Mouse (Mus musculus): ENCODE measurements around the gene Enho. TPM values are rescaled to one million over a fixed set of nuclear protein-coding genes. Genes with fewer than 3 reads are reported as not detected.
A peak's percentile ranks its signal among the peaks of the same experiment; 100 is the strongest.

Enho gene
- polyA plus RNA-seq, 1 experiment from 2014 or later: 10.8 TPM

DNA sequence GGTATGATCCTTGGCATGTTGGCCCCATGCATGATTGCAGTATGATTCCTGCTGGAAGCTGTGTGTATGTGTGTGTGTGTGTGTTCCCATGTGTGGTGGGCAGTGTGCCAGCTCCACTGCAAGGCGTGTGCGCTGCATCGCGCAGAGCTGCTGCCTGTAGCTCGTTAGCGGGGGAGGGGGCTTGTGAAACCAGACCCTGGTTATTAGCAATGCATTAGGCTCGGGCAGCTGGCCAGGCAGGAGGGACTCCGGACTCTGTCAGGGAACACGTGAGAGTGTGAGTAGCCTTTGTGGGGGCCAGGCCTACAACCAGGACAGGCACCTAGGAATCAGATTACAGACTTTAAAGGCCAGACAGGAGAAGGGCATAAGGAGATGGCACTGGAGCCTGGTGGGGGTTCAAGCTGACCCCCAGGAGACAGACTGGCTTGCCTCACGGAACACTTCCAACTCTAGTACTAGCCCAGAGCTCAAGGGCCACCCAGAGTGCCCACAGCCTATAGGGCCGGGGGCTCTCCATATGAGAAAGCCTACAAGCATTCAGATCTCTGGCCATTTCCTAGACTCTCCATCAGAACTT is 20.8 kb upstream of the Enho start:
- Histone ChIP-seq H3K9ac (no peak overlapping the region), H3K4me2 (replicated peaks) (no peak overlapping the region), H3K27me3 (replicated peaks) (peaks cover 8% of the 10 kb centered on the region), H3K4me3 (replicated peaks) (no peak overlapping the region), H3K9me3 (no peaks in the 10 kb centered on the region), H3K36me3 (no peaks in the 10 kb centered on the region), H3K27ac (no peak overlapping the region), H3K4me1 (replicated peaks) (peaks cover 36% of the 10 kb centered on the region)
- no peak for ATAC-seq
- WGBS: 34% methylated on average over 11 of the region's 11 CpGs

DNA sequence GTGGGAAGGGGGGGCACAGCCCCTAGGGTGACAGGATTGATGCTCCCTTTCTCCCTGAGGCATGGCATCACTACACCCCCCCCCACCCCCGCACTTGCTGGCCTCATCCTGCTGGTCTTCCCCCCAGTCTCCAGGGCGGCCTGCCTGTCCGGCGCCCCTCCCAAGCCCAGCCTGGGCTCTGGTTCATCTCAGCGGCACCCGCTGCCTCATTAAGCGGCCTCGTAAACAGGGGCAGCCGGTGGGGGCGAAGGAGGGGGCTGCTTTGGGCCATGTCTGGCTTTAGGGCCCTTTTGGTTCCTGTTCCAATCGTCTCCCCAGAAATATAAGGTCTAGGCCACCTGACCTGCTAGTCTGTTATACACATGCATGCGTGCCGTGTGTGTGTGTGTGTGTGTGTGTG is 19.4 kb upstream of the Enho start:
- no peaks in the 10 kb centered on the region for H3K9me3 ChIP-seq

DNA sequence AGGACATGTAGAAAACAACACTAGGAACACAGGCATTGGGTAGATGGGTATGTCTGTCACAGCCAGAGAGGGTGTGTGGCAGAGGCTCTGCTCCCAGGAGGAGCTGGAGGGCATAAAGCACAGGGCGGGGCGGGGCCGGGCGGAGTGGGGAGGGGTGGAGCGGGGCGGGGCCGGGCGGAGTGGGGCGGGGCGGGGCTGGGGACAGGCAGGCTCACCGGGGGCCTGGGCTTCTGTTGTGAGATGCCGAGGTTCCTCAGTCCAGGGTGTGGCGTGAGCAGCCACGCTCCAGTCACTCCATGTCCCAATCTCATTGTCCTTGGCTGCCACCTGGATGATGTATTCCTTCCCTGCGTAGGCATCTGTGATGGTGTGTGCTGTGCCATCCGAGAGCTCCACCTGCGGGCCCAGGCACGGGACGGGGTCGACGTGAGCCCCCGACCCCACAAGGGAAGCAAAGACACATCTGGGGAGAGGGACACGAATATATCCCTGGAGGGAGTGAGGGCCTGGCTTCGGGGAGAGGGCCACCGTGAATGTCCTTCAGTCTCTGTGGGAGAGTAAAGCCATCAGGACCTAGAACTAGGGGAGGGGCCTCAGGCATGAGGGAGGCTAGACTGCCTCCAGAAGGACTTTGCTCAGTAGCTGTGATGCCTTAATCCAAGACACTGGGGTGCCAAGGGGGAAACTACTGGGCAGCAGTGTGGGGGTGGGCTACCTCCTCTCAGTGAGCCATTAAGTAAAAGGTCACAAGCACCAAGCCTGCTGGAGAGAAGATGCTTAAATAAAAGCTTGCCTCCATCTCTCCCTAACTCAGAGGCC is 18.7 kb upstream of the Enho start:
- 15% methylated on average over 21 of the region's 25 CpGs for WGBS
- Histone ChIP-seq H3K27me3 (replicated peaks) (peaks cover 8% of the 10 kb centered on the region), H3K9me3 (no peaks in the 10 kb centered on the region), H3K9ac (no peak overlapping the region), H3K4me3 (replicated peaks) (no peak overlapping the region), H3K27ac (no peak overlapping the region), H3K36me3 (no peaks in the 10 kb centered on the region), H3K4me2 (replicated peaks) (peak overlapping the region; percentile 44), H3K4me1 (replicated peaks) (peaks cover 20% of the 10 kb centered on the region)
- peak; percentile 80 for ATAC-seq

More for the DNA sequence above, 19.4 kb upstream of the Enho start:
- H3K36me3 ChIP-seq: no peaks in the 10 kb centered on the region
- H3K4me3 ChIP-seq (replicated peaks): no peak overlapping the region
- H3K27me3 ChIP-seq (replicated peaks): peaks cover 8% of the 10 kb centered on the region
- H3K4me2 ChIP-seq (replicated peaks): no peak overlapping the region
- no peak for ATAC-seq
- no peak overlapping the region for H3K9ac ChIP-seq
- peaks cover 27% of the 10 kb centered on the region for H3K4me1 ChIP-seq (replicated peaks)
- WGBS: 51% methylated on average over 13 of the region's 13 CpGs
- H3K27ac ChIP-seq: no peak overlapping the region

DNA sequence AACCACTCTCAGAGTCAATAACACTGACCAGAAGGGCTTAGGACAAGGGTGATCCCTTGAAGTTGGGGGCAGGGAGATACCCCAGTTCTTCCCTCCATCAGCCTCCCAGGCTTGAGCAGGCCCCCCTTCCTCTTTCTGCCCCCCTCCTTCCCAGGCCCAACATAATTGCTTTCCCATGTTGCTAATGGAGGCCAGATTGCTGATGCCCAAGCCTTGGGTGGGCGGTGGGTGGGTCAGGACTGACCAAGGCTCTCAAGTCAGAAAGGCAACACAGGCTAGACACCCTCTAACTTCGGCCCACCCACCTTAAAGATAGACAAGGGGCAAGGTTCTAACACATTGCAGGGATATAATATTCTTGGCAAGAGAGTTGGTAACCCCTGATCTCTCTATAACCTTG is 15.4 kb upstream of the Enho start:
- 90% methylated on average over 2 of the region's 2 CpGs for WGBS
- Histone ChIP-seq H3K9me3 (no peaks in the 10 kb centered on the region), H3K4me3 (replicated peaks) (no peak overlapping the region), H3K27ac (no peak overlapping the region), H3K27me3 (replicated peaks) (peaks cover 8% of the 10 kb centered on the region), H3K4me1 (replicated peaks) (peaks cover 15% of the 10 kb centered on the region), H3K4me2 (replicated peaks) (no peak overlapping the region), H3K9ac (no peak overlapping the region), H3K36me3 (no peaks in the 10 kb centered on the region)
- no peak for ATAC-seq

DNA sequence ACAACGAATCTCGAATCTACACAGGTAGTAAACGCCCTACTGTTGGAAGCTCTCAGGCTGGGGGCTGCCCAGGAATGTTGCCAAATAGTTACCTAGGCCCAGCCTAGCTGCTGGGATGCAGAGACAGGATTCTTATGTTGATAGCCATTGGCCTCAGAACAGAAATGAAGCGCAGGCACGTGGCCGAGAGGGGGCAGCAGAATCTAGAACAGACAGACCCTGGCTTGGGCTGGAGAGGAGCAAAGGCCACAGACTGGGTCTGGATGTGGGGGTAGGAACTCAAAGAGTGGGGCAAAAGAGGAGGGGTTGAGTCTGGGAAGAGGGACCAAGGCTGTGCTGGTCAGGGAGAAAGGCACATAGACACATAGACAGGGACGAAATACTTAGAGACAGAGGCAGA is 14.1 kb upstream of the Enho start:
- Histone ChIP-seq H3K4me2 (replicated peaks) (no peak overlapping the region), H3K27me3 (replicated peaks) (peaks cover 4% of the 10 kb centered on the region), H3K36me3 (no peaks in the 10 kb centered on the region), H3K4me3 (replicated peaks) (no peak overlapping the region), H3K4me1 (replicated peaks) (peaks cover 10% of the 10 kb centered on the region), H3K27ac (no peak overlapping the region), H3K9me3 (no peaks in the 10 kb centered on the region), H3K9ac (no peak overlapping the region)
- ATAC-seq: no peak
- WGBS: 14% methylated on average over 7 of the region's 7 CpGs

DNA sequence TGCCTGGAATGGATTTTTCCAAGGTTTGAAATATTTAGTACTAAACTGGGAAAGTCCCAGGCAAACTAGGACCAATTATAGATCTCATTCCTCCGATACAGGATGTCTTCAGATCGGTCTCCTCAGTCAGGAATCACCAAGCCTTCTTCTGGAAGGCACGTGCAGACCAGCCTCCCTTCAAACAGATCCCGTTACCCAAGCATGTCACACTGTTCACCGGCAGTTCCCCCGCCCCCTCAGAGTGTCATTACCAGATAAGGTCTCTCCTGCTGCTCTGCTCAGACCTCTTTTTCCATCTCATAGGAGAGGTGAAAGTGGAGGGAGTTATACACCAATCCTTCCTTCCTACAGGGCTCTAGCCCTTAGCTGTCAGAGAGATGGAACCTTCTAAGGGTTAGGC is 13.6 kb upstream of the Enho start:
- Histone ChIP-seq H3K27ac (no peak overlapping the region), H3K27me3 (replicated peaks) (peaks cover 4% of the 10 kb centered on the region), H3K9me3 (no peaks in the 10 kb centered on the region), H3K4me2 (replicated peaks) (no peak overlapping the region), H3K4me3 (replicated peaks) (no peak overlapping the region), H3K9ac (no peak overlapping the region), H3K36me3 (no peaks in the 10 kb centered on the region), H3K4me1 (replicated peaks) (peaks cover 6% of the 10 kb centered on the region)
- 64% methylated on average over 6 of the region's 6 CpGs for WGBS
- no peak for ATAC-seq

DNA sequence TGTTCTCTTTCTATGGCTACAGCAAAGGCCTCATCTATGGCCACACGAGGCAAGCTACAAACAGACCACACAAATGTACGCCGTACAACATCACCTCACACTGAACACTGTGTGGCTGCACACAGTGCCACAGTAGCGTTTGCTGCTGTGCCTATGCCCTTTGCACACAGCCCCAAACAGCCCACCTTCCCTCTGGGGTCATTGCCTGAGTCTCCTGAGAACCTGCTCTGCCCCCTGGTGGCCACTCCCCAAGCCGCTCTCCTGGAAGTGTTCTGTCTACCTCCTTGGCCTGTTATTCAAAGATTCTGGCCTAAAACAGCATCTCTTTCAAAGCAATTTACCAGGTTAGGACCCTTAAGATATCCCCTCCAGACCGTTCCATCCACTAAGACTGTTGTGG is 13.2 kb upstream of the Enho start:
- H3K4me1 ChIP-seq (replicated peaks): peaks cover 3% of the 10 kb centered on the region; the same call in 1 of the 2 replicates
- no peak overlapping the region for H3K4me2 ChIP-seq (replicated peaks)
- peaks cover 4% of the 10 kb centered on the region for H3K27me3 ChIP-seq (replicated peaks)
- H3K9me3 ChIP-seq: no peaks in the 10 kb centered on the region
- H3K27ac ChIP-seq: no peak overlapping the region
- H3K4me3 ChIP-seq (replicated peaks): no peak overlapping the region
- no peak overlapping the region for H3K9ac ChIP-seq
- no peaks in the 10 kb centered on the region for H3K36me3 ChIP-seq
- 46% methylated on average over 6 of the region's 6 CpGs for WGBS
- ATAC-seq: peak; percentile 46; the same call in 1 of the 2 replicates

DNA sequence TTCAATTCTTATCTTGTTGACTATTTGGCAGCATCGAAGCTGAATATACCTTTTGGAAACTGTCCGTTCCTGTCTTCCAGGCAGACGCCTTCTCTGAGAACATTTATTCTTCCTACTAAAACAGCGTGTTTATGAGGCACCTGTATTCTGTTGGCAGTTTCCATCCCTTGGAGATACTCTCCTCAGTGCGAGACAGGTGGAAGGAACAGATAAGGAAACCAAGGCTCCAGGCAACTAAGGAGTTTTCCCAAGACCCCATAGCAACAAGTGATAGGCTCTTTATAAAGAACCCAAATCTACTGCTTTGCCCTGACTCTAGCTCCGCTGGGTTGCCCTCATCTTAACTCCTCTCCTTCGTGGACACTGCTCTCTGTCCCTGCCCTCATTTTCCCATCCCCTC is 8.5 kb upstream of the Enho start:
- WGBS: 66% methylated on average over 7 of the region's 7 CpGs
- no peaks in the 10 kb centered on the region for H3K4me1 ChIP-seq (replicated peaks)
- H3K27me3 ChIP-seq (replicated peaks): no peaks in the 10 kb centered on the region
- ATAC-seq: no peak
- no peaks in the 10 kb centered on the region for H3K9me3 ChIP-seq
- H3K36me3 ChIP-seq: no peaks in the 10 kb centered on the region
- no peak overlapping the region for H3K4me3 ChIP-seq (replicated peaks)
- H3K4me2 ChIP-seq (replicated peaks): no peak overlapping the region
- H3K9ac ChIP-seq: no peak overlapping the region
- H3K27ac ChIP-seq: no peak overlapping the region

DNA sequence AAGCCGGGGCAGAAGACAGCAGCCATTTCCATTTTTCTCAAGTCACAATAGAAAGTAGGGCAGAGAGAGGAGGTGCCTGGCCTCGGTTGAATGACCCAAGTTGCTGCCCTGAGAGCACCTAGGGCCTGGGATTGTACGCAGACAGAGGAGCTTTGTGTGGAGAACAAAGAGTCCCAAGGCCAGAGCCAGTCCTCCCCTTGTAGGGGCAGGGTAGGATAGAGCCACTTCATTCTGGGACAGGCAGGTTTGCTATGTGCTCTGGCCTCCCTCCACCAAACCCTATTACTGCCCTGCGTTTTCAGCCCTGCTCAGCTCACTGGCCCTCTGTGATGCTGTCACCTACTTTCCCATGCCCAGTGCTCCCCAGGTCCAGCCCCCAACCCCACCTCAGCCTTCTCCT is 8.0 kb upstream of the Enho start:
- Histone ChIP-seq H3K9ac (no peak overlapping the region), H3K9me3 (no peaks in the 10 kb centered on the region), H3K27me3 (replicated peaks) (no peaks in the 10 kb centered on the region), H3K4me1 (replicated peaks) (no peaks in the 10 kb centered on the region), H3K4me3 (replicated peaks) (no peak overlapping the region), H3K27ac (no peak overlapping the region), H3K4me2 (replicated peaks) (no peak overlapping the region), H3K36me3 (no peaks in the 10 kb centered on the region)
- 60% methylated on average over 4 of the region's 4 CpGs for WGBS
- no peak for ATAC-seq

DNA sequence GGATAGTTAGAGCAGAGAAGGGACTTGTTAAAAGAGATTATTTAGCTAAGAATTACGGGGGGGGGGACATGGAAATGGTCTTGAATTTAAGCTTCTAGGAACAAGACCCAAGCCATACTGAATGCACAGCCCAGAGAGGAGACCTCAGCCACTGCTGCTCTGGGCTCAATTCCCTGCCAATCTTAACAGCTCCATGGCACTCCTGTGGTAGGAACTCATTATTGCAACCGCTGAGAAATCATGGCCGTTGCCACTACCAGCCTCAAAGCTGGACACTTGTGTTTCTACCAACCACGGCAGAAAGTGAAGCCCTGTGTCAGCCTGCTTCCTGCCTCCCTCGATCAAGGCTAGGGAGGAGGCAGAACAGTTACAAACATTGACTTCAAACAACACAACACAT is 5.4 kb upstream of the Enho start:
- 25% methylated on average over 5 of the region's 5 CpGs for WGBS
- no peak for ATAC-seq

DNA sequence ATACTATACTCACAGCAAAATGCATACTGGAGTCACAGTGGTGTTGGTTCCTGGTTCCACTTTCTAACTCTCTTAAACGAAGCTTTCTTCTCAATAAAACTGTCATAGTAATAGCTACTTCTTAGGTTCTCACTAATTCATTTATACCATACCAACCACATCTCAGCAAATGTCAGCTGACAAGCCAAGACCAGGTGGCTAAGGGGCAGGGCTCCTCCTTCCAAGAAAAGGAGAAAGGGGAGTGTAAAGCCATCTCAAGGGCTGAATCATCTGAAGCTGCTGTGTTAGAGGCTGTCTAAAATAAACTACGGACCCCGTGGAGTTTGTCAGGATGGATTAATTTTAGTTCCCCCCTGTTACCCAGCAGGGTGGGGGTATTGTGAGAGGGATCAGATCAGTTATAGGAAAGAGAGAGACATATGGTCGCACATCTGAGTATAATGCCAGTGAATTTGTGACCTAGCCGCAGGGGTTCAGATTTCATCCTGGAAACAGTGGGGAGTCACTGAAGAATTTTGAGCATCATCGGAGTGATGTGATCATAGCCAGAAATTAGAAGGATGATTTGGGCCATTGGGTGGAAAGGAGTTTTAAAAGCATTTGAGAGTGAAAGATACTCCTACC is 1.2 kb upstream of the Enho start:
- Histone ChIP-seq H3K9me3 (no peaks in the 10 kb centered on the region), H3K4me1 (replicated peaks) (peaks cover 13% of the 10 kb centered on the region), H3K4me2 (replicated peaks) (no peak overlapping the region), H3K4me3 (replicated peaks) (no peak overlapping the region), H3K27ac (no peak overlapping the region), H3K9ac (no peak overlapping the region), H3K36me3 (no peaks in the 10 kb centered on the region), H3K27me3 (replicated peaks) (peaks cover 8% of the 10 kb centered on the region)
- ATAC-seq: no peak
- WGBS: 86% methylated on average over 6 of the region's 6 CpGs

More for the DNA sequence above, 5.4 kb upstream of the Enho start:
- Histone ChIP-seq H3K9ac (no peak overlapping the region), H3K4me3 (replicated peaks) (no peak overlapping the region), H3K4me2 (replicated peaks) (no peak overlapping the region), H3K4me1 (replicated peaks) (no peaks in the 10 kb centered on the region), H3K36me3 (no peaks in the 10 kb centered on the region), H3K27me3 (replicated peaks) (no peaks in the 10 kb centered on the region), H3K9me3 (no peaks in the 10 kb centered on the region), H3K27ac (no peak overlapping the region)

DNA sequence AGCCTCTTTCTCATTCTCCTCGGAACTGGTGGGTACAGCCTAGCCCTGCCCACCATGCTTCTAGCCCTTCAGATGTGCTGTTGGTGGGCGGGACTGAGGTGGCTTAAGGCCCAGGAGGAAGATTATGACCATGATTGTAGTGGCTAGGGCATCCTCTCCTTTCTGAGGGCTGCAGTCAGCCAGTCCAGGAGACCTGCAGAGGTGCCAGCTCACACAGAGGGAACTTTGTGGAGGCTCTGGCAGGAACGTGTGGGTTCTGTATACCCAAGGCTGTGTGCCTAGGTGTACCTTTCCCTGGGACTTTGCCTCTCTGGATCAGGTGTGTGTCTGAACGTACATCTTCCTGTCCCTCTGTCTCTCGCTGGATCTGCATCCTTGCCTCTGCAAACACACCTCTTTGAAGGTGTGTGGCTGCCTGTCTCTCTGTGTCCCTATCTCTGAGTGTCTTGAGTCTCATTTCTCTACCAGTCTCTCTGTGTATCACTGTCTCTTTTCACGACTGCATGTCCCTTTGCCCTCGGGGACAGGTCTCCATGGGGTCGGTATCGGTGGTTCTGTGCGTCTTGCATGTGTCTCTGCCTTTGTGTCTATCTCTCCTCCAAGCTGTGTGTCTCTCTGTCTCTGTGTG is 796 bp downstream of the Enho start:
- H3K27ac ChIP-seq: peak overlapping the region; percentile 58; the same call in 1 of the 2 replicates
- peak overlapping the region; percentile 54 for H3K4me3 ChIP-seq (replicated peaks)
- H3K4me1 ChIP-seq (replicated peaks): peaks cover 19% of the 10 kb centered on the region
- H3K9ac ChIP-seq: peak overlapping the region; percentile 69
- 20% methylated on average over 10 of the region's 10 CpGs for WGBS
- H3K36me3 ChIP-seq: no peaks in the 10 kb centered on the region
- H3K27me3 ChIP-seq (replicated peaks): peaks cover 8% of the 10 kb centered on the region
- H3K4me2 ChIP-seq (replicated peaks): peak overlapping the region; percentile 93
- peak; percentile 52 for ATAC-seq
- no peaks in the 10 kb centered on the region for H3K9me3 ChIP-seq
